Mouse (Mus musculus) heart, embryonic 10.5 days (tissue): ENCODE measurements around the gene Nlrp2. TPM values are rescaled to one million over a fixed set of nuclear protein-coding genes. Genes with fewer than 3 reads are reported as not detected.

ENCODE experiments used
- DNase-seq: peaks from one replicate; pipeline ENCODE4 v3.0.0-alpha.2; 2017; ENCODE audit warnings: low spot score
- H3K27ac ChIP-seq: fragments of 300-500 bp; sonication (generic); 2 replicates; pipeline ENCODE4 v1.5.1; 2016; ENCODE audit warnings: mild to moderate bottlenecking
- H3K27me3 ChIP-seq: fragments of 300-500 bp; sonication (generic); 2 replicates; pipeline ENCODE4 v1.6.1; 2016; ENCODE audit warnings: mild to moderate bottlenecking; ENCODE audit not compliant: poor library complexity, insufficient read depth, severe bottlenecking
- H3K36me3 ChIP-seq: fragments of 300-500 bp; sonication (generic); 2 replicates; pipeline ENCODE4 v1.6.1; 2016; ENCODE audit warnings: mild to moderate bottlenecking, moderate library complexity
- H3K4me1 ChIP-seq: fragments of 300-500 bp; sonication (generic); 2 replicates; pipeline ENCODE4 v1.6.1; 2016; ENCODE audit warnings: mild to moderate bottlenecking
- H3K4me3 ChIP-seq: fragments of 300-500 bp; sonication (generic); 2 replicates; pipeline ENCODE4 v1.5.1; 2016; ENCODE audit warnings: mild to moderate bottlenecking, moderate library complexity
- H3K9me3 ChIP-seq: fragments of 300-500 bp; sonication (generic); 2 replicates; pipeline ENCODE4 v1.6.1; 2016; ENCODE audit warnings: mild to moderate bottlenecking, moderate library complexity
- WGBS: fragments of 180-500 bp; shearing (Covaris S2); methylation state at CpG from one replicate; pipeline ENCODE4 v1.1.7; 2016; 5-methylcytosine and 5-hydroxymethylcytosine counted together
- polyA plus RNA-seq: library from polyadenylated mRNA; unstranded; fragments of >200 nt; fragmentation: Nextera tagmentation; extraction: Ambion mirVana; gene quantifications from 2 replicates; pipeline ENCODE4 v1.2.1, GENCODE M21; 2016

Nlrp2 gene
- polyA plus RNA-seq, result not detected in 2 replicates

DNA sequence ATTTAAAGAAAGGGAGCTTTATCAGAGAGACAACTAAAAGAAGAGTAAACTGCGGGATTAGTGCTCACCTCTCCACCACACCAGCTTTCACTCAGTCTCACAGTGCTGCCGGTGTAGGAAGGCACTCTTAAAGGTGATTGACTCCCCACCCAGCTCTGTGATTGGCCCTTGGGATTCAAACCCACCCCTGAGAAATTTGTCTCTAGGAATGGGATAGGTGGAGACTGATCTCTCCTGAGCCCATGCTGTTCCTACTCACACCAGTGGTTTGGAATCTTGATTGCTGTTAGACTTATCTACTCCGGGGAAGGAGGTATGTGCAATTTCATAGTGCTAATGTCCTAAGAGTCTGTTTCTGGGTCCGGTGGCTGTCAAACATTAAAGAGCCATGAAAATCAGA lies at the start of gene Nlrp2:
Nlrp2 (minus strand) TSS at position 101 of the 400 bp plus-strand sequence.
- Histone ChIP-seq H3K4me1 (no peaks in the 10 kb centered on the region), H3K9me3 (peaks cover 29% of the 10 kb centered on the region), H3K4me3 (no peak within 1 kb of the TSS), H3K27ac (no peak within 1 kb of the TSS), H3K36me3 (no peaks in the 10 kb centered on the region), H3K27me3 (no peaks in the 10 kb centered on the region)
- DNase-seq, result no peak
- 65% methylated on average over 4 of the region's 4 CpGs for WGBS

DNA sequence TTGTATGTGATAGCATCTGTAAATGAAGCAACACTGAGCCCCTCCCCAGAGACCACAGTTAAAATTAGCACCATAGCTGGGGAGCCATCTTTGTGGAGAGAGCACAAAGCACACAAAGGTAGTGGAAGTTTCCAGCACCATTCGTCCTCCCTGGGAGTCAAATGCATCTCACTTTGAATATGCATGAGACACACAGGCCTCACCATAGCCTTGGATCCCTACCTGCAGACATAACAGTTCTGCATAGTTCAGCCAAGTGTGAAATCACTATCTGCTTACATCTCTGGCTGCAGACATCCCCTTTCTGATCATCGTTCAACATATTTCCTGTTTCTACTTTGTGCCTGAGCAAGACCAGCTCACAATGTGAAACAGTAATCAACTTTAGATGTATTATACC lies 15.9 kb upstream of the Nlrp2 start:
- Histone ChIP-seq H3K9me3 (peaks cover 28% of the 10 kb centered on the region), H3K4me3 (no peak overlapping the region), H3K27me3 (no peaks in the 10 kb centered on the region), H3K4me1 (no peaks in the 10 kb centered on the region), H3K36me3 (no peaks in the 10 kb centered on the region), H3K27ac (no peak overlapping the region)
- WGBS, result 66% methylated on average over 2 of the region's 2 CpGs
- no peak for DNase-seq

DNA sequence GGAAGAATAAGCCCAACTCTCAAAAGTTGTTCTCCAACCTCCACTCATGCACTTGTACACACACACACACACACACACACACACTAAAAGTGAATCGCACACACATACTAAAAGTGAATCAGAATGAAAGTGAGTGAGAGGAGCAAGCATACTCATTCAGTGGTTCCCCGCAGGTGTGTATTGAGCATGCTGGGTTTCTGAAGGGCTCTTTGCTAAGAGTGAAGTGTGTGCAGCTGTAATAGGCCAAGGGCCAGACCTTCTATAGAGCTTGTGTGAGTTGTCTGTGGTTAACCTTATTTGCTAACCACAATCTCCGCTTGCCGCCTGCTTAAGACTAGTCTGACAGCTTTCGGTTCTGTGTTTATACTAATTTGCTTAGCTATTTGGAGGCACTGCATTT lies 12.8 kb upstream of the Nlrp2 start:
- no peaks in the 10 kb centered on the region for H3K36me3 ChIP-seq
- DNase-seq, result no peak
- H3K27me3 ChIP-seq, result no peaks in the 10 kb centered on the region
- 93% methylated on average over 5 of the region's 5 CpGs for WGBS
- peaks cover 37% of the 10 kb centered on the region for H3K9me3 ChIP-seq
- no peak overlapping the region for H3K27ac ChIP-seq
- H3K4me1 ChIP-seq, result no peaks in the 10 kb centered on the region
- H3K4me3 ChIP-seq, result no peak overlapping the region

DNA sequence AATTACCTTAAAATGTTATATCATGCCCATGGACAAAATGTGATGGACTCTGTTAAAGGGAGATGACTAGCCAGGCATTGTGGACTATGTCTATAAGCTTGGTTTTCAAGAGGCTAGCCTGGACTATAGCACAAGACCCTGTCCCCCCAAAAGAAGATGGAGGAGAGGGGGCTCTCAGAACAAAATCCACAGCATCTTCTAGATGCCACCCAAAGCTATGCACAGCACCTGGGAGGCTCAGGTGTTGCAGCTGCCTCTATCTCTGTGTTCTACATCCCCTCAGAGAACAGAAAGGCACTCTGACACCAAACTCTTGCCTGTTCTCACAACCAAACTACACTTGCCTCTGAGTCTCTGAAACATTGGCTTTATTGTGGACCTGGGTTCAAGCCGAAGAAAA lies 598 bp downstream of the Nlrp2 start, which contains the start of gene Gm5065:
Gm5065 (plus strand) TSS at position 301 of the 400 bp plus-strand sequence.
- WGBS, result 77% methylated on average over 1 of the region's 1 CpGs
- DNase-seq, result no peak
- Histone ChIP-seq H3K36me3 (no peaks in the 10 kb centered on the region), H3K27me3 (no peaks in the 10 kb centered on the region), H3K4me1 (no peaks in the 10 kb centered on the region), H3K4me3 (no peak within 1 kb of the TSS), H3K9me3 (peaks cover 27% of the 10 kb centered on the region), H3K27ac (no peak within 1 kb of the TSS)

DNA sequence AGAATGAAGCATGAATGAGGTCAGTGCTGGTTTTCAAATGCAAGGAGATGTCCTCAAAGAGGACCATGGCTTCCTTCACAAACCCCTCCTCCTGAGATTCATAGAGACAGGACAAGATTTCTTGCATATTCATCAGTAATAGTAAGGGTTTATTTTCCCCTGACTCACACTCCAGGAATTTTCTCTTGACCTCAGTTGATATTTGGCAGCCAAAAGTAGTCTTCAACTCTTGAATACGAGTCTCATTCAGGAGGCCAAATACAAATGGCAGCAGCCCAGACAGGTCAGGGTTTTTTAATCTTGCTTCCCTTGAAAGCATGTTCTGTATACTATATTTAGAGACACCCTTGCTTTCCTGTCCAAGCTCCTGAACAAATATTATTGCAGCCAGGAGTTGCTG lies 23.3 kb downstream of the Nlrp2 start:
- 0 out of 2 replicates have a peak, but pooled peaks cover 9% of the 10 kb centered on the region for H3K9me3 ChIP-seq
- no peak overlapping the region for H3K27ac ChIP-seq
- H3K4me1 ChIP-seq, result no peaks in the 10 kb centered on the region
- WGBS, result 61% methylated on average over 1 of the region's 1 CpGs
- H3K36me3 ChIP-seq, result no peaks in the 10 kb centered on the region
- H3K27me3 ChIP-seq, result no peaks in the 10 kb centered on the region
- DNase-seq, result no peak
- H3K4me3 ChIP-seq, result no peak overlapping the region

DNA sequence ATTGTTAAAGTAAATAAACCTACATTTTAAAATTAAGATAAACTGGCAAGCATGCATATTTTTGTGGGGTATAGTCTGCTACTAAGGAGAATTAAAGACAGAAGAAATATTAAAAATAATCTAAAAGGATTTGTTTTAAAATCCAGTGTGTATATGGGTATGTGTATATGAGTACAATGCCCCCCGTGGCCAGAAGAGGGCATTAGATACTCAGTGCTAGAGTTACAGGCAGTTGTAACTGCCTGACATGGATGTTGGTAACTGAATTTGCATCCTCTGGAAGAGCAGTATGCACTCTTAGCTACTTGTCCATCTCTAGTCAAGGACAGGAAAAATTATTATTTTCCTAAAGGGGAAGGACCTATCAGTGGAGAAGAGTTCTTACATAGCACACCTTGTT lies 62.6 kb downstream of the Nlrp2 start:
- no peaks in the 10 kb centered on the region for H3K36me3 ChIP-seq
- H3K4me1 ChIP-seq, result no peaks in the 10 kb centered on the region
- no peak overlapping the region for H3K4me3 ChIP-seq
- peaks cover 18% of the 10 kb centered on the region for H3K9me3 ChIP-seq
- H3K27ac ChIP-seq, result no peak overlapping the region
- no peak for DNase-seq
- H3K27me3 ChIP-seq, result no peaks in the 10 kb centered on the region
- 48% methylated on average over 1 of the region's 1 CpGs for WGBS

DNA sequence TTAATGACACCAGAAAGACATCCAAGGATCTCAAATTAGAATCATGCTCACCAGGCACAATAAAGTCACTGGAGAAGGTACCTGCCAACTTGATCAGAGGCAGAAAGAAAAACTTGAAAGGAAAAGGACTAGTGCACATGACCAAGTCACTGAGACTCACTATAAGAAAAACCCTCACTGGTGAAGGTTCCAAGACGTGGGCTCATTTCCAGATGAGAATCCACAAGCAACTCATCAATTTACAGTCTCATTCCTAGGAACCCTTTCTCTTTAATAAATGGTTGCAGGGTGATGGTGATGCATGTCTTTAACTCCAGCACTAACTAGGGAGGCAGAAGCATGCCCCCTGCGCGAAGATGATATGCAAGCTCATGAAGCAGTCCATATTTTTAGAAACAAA lies 87.8 kb downstream of the Nlrp2 start:
- 71% methylated on average over 3 of the region's 3 CpGs for WGBS
- DNase-seq, result no peak
- H3K27ac ChIP-seq, result no peak overlapping the region
- no peaks in the 10 kb centered on the region for H3K4me1 ChIP-seq
- no peaks in the 10 kb centered on the region for H3K36me3 ChIP-seq
- peaks cover 6% of the 10 kb centered on the region; the same call in 1 of the 2 replicates for H3K9me3 ChIP-seq
- H3K27me3 ChIP-seq, result no peaks in the 10 kb centered on the region
- H3K4me3 ChIP-seq, result no peak overlapping the region

Other genes with a start within 250 kb of the Nlrp2 start
- not detected in 2 replicates for gene Rfpl4, start 234.1 kb downstream of the Nlrp2 start, polyA plus RNA-seq
- gene Rasl2-9, start 225.1 kb downstream of the Nlrp2 start, polyA plus RNA-seq, result 0.88 and 1.9 TPM in 2 replicates
- gene Vmn1r55, start 201.4 kb downstream of the Nlrp2 start, polyA plus RNA-seq, result not detected in 2 replicates
- gene Vmn1r56, start 154.3 kb downstream of the Nlrp2 start, polyA plus RNA-seq, result not detected in 2 replicates
- not detected in 2 replicates for gene Vmn1r57, start 132.5 kb downstream of the Nlrp2 start, polyA plus RNA-seq
- gene Gm5065, start 498 bp downstream of the Nlrp2 start, polyA plus RNA-seq, result not detected in 2 replicates
- gene Vmn1r58, start 62.4 kb upstream of the Nlrp2 start, polyA plus RNA-seq, result not detected in 2 replicates
- not detected in 2 replicates for gene Vmn1r59, start 105.7 kb upstream of the Nlrp2 start, polyA plus RNA-seq
- not detected in 2 replicates for gene Vmn2r28, start 142.9 kb upstream of the Nlrp2 start, polyA plus RNA-seq
- gene Vmn1r60, start 196.3 kb upstream of the Nlrp2 start, polyA plus RNA-seq, result not detected in 2 replicates